Mouse (Mus musculus) ES-Bruce4 (cell line): ENCODE data around the gene Gm7271.

ENCODE experiments used
- CTCF ChIP-seq: IDR thresholded peaks from one replicate; pipeline ENCODE4 v1.8.1; 2011; ENCODE audit warnings: low read depth, low read length
- EP300 ChIP-seq: IDR thresholded peaks from 2 replicates; pipeline ENCODE4 v1.6.1; 2011; ENCODE audit warnings: low read depth, low read length; ENCODE audit not compliant: insufficient read depth
- POLR2A ChIP-seq: IDR thresholded peaks from one replicate; pipeline ENCODE4 v1.8.1; 2011; ENCODE audit warnings: low read length; ENCODE audit not compliant: insufficient read depth

- TF ChIP-seq CTCF: no peak
- no peak for TF ChIP-seq POLR2A
- no peak for TF ChIP-seq EP300
Measured at GRCm38 (mm10) chr5:76495126-76495525, 11.3 kb downstream of the Gm7271 start.
